Mouse (Mus musculus) cerebellum, postnatal 4 days (tissue): ENCODE data around the gene Ech1.

Experiments
- DNase-seq, 2 experiments: peaks; one replicate each; pipeline ENCODE4 v3.0.0; 2022; ENCODE audit warnings: low spot score in 2 of 2, mixed read lengths in 1 of 2

Gene Ech1

DNA sequence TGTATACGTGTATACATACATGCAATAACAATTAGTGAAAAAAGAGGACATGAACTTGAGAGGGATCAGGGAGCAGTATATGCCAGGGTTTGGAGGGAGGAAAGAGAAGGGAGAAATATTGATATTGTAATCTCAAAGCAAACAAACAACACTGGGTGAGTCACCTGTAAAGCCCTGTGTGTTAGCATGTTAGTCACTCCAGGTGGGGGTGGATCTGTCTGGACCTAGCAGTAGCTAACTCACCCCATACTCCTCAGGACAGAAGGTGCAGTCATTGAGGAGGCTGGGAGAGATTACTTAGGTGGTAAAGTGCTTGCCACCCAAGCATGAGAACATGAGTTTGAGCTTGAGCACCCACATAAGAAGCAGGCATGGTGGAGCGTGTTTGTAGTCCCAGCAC, 34.9 kb downstream of the Ech1 start:
- no peak for DNase-seq

DNA sequence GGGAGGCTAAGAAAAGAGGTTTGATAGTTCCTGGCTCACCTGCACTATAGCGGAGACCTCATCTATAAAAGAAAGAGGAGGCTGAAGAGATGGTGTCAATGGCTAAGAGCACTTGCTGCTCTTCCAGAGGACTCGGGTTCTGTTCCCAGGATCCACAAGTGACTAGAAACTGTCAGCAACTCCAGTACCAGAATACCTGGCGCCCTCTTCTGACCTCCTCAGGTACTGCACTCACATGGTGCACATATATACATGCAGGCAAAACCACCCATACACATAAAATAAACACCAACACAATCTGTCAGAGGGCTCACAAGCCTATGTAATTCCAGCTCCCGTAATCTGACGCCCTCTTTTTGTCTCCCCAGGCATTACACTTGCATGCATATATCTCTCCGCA, 35.9 kb downstream of the Ech1 start:
- no peak for DNase-seq

DNA sequence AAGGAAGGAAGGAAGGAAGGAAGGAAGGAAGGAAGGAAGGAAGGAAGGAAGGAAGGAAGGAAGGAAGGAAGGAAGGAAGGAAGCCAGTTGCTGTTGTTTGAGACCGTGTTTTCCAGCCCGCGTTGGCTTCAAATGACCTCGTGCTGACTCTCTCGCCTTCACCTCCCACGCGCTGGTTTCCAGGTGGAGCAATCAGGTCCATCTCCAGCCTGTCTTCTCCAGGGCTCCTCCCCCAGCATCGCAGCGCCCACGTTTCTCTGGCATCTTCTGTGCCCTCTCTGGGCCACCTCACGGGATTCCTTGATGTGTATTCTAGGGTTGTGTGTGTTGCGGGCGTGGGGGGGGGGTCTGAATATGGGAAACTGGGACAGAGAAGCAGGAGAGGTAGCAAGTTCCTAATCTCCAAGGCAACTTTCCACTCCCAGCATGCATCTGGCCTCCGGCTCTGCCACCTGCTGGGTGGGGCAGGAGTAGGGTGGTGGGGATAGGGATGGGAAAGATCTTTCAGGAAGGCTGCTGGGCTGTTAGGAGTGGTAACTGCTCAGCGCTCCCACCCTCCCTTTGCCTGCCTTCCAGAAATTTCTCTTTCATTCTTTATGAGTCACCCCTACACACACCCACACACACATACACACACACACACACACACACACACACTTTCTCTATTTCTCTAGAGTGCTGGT, 37.9 kb downstream of the Ech1 start:
- DNase-seq, result no peak

DNA sequence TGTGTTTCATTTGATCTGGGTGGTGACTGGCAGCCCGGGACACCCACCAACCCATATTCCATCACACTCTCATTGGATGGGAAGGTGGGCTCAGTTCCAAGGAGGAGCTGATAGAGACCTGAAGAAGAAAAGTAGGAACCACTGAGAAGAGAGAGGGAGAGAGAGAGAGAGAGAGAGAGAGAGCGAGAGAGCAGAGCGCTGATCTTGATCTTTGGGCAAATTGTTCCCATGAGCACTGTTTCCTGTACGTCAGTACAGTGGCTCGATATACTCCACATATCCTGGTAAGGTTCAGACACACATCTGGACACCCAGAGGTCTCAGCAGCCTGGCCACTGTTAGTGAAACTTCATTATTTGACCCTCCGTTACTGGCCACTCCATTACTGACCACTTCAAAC, 38.5 kb downstream of the Ech1 start, which contains the start of gene Lgals7:
TSS of gene Lgals7 (plus strand) at position 314 of the 400 bp plus-strand sequence.
- DNase-seq, result no peak

DNA sequence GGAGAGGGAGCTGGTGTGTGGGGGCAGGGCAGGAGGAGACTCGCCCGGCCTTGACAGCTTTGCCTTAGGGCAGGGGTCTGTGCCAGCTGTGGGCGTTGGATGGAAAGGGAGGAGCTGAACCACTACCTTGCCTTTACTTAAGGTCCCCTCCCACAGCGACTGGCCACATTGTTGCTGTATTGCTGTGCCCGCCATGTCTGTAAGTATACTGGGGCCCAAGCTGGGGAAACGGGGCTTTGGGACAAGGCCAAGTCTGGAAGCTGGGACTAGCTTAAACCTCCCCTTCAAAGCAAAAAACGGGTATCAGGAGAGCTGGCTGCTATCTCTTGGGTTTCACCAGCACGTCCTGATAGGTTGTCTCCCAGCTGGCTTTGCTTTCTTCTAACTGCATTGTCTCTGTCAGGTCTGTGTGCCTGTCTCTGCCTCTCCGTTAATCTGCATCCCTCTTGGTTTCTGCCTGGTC, 39.3 kb downstream of the Ech1 start:
- no peak for DNase-seq

DNA sequence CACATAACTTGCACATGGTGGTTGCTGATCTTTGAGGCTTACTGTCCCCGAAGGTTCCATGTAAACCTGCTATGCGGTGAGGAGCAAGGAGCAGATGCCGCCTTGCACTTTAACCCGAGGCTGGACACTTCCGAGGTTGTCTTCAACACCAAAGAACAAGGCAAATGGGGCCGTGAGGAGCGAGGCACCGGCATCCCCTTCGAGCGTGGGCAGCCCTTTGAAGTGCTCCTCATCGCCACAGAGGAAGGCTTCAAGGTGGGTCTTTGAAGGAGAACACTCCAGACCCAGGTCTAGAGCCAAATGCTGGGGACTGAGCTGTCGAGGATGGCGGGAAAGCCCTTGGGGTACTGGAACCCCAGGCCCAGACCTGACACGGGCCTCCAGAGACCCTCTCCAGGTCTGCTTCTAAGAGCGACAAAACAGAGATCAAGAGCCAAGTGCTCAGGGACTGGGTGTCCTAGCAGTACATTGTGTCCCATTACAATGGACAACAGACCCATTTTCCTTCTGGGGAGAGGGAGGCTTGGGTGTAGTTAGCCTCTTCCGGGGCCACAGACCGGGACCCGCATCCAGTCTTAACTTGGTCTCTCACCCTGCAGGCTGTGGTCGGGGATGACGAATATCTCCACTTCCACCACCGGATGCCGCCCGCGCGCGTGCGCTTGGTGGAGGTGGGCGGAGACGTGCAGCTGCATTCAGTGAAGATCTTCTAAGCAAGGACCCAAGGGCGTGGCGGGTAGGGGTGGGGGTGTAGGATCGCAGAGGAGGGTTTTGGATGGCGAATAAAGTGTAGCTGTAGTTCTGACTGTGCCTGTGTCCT, 40.7 kb downstream of the Ech1 start:
- DNase-seq, result peak in 1 of 2 experiments; percentile 45

DNA sequence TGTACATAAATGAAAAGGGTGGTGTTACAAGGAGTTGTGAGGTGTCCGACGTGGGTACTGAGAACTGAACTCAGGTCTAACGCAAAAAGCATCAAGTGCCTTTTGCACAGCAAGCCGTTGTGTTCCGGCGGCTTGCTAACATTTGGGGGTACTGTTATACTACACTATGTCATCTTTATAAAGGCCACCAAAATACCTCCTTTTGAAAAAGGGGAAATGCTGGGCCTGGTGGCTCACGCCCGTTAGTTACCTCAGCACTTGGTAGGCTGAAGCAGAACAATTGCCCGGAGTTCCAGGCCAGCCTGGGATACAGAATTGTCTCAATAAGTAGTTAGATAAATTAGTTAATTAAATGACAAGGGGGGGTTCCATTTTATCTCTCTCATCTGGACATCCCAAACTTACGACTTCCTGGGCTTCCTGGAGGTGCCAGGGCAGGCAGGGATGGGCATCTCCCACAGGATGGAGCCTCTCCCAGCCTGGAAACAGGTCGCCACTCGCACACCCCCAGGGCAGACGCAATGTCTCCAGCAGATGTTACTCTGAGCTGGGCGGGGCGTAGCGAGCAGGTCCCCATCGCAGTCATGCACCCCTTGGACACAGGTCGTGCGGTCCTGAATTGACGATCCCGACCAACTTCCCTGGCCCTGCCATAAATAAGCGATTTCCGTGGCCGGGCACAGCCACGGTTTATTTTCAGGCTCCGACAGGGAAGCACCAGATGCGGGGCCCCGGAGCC, 41.9 kb downstream of the Ech1 start:
- DNase-seq, result no peak

DNA sequence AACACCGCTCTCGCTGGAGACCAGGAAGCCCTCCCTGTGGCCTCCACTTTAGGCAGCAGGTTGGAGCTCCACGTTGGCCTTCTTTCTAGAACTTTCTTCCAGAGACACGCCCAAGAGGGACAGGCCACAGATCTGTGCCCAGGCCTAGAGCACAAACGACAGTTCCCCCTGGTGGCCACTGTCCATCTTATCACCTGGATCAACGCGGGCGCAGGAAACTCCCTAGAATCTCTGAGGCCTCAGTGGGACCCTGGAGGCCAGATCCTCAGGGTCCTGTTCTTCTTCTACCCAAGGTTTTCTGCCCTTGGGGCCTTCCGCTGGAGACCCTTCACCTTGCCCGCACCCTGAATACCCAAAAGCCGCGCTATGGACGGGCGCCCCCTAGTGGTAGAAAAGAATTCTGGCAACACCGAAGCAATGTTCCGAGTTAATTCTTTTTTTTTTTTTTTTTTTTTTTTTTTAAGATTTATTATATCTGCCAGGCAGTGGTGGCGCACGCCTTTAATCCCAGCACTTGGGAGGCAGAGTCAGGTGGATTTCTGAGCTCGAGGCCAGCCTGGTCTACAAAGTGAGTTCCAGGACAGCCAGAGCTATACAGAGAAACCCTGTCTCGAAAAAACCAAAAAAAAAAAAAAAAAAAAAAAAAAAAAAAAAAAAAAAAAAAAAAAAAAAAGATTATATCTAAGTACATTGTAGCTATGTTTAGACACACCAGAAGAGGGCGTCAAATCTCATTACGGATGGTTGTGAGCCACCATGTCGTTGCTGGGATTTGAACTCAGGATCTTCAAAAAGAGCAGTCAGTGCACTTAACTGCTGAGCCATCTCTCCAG, 42.7 kb downstream of the Ech1 start:
- DNase-seq, result peak in 1 of 2 experiments; percentile 67

DNA sequence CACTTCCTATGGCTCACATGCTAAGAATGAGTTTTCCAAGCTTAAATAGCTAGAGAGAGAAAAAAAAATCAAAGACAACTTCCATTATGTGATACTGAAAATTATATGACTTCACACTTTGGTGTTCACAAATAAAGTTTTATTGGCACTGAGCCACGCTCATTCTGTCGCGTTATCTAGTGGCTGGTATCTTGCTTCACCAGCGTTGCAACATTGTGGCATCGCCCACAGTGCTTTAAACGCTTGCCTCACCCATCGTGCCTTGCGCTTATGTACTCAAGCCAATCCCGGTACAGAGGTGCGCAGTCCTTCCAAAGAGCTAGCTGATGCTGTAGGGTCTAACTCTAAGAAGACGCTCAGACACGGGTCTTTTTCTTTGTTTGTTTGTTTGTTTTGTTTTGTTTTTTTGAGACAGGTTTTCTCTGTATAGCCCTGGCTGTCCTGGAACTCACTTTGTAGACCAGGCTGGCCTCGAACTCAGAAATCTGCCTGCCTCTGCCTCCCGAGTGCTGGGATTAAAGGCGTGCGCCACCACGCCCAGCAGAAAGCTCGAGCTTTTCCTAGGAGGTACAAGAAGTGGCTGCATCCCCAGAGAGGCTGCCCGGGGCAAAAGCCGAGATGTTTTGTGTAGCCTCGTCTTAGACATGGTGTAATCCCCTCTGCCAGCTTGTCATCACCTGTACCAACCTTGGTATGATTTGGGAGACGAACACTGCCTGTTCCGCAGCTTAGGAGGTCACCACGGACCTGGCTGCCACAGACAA, 46.1 kb downstream of the Ech1 start:
- no peak for DNase-seq

DNA sequence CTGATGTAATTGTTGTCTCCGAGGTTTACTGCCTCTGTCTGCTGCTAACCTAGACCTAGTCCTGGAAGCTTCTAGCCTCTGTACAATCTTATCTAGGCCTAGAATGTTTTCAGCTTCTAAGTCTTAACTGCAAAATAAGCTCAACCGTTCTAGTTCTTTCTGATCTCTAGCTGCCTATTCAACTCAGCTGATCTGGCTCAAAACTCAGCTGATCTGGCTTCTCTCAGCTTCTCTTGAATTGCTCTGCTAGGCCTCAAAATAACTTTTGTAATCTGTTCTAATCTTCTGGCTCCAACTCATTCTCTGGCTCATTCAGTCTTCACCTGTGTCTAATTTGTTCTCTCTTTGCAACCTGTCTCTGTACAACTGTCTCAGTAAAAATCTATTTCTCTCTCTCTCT, 49.5 kb downstream of the Ech1 start:
- DNase-seq, result no peak

DNA sequence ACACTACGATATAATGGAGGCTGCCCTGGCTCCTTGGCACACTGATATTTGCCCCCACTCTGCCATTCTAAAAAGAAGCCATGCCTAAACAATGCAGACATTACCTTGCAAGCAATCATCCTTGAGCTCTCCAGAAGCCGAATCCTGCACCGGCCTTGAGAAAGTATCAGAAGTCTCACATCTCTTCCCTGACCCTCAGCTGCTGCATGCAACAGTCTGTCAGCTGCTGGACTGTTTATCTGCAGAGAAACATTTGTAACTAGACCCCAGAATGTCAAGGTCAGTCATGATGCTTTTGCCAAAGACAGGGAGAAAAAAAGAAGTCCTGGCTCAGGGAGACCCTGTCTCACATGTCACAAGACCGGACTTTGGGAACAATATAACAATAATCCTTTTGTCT, 51.1 kb downstream of the Ech1 start:
- DNase-seq, result no peak

DNA sequence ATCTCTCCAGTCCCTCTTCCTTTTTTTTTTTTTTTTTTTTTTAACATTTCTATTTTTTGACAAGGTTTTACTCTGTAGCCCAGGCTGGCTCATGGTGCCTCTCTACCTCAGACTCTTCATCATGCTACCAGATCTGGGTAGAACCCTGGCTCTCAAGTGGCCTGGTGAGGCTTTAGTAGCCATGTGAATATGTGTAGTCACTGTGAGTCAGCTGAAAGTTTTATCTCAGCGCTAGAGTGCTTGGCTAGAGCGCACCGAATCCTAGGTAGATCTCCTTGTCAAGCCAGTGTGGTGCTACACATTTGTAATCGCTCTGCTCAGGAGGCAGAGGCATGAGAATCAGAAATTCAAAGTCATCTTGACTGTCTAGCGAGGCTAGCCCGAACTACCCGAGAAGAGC, 52.1 kb downstream of the Ech1 start:
- no peak for DNase-seq

DNA sequence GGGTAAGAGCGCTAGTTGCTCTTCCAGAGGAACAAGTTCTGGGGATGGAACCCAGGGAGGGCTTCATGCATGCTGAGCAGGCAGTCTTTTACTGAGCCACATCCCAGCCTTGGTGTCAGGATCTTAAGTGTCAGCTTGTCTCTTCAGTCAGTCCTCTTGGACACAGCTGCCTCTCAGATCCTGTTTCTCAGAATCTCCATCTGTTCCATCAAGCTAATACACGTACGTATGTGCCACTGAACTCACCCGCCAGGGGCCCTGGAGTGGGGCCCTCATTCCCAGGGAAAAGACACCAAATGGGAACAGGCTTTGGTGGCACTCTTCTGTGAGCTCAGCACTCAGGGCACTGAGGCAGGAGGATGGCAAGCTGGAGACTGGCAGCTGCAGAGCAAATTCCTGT, 52.8 kb downstream of the Ech1 start:
- DNase-seq, result no peak

DNA sequence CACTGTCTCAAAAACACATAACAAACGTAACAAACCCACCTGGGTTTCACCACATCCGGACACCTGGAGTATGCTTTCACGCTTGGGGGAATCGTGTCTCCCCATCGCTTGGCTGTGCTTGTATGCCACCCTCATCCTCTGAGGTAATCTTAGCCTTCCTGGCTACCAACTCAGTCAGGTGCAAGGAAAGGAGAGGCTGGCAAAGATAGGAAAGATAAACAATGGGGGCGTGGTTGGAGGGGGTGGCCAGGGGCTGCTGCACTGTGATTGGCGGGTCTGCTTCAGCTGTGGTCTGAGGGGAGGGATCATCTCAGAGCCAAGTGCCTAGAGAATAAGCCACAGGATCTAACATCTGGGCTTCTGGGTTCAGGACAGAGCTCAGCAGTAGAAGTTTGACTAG, 54.6 kb downstream of the Ech1 start:
- no peak for DNase-seq

DNA sequence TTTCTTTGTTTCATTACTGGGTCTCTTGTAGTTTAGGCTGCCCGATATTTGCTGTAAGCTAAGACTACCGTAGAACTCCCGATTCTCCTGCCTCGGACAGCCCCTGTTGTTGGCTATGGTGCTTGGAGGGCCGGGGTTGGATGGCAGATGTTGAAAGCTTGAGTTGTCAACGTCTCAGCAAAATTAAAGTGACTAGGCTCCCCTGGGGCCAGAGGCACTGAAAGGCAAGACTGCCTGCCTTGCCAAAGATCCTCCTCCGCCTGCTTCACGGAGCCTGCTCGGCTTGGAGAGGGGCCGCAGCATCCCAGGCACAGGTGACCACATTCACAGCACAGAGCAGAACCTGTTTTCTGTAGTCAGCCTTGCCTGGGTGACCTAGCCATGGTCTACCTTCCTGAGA, 55.5 kb downstream of the Ech1 start:
- DNase-seq, result no peak

DNA sequence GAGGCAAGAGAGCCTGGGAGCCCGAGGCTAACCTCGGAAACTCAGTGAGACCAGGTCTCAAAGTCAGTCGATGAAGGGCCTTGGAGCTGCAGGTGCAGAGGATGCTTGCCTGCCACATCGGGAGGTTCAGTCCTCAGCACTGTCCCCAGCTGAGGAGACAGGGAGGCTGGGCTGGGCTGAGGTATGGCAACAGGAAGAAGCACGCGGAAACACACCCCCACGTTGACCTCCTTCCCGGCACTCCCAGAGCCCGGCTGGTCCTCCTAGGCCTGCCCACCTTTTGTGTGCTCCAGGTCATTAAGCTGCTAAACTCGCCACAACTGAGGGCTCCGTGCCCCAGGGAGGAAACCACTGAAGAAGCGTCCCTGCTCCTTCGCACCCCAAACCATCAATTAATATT, 56.2 kb downstream of the Ech1 start, which contains the start of gene Capn12:
TSS of gene Capn12 (plus strand) at position 224 of the 400 bp plus-strand sequence.
- no peak for DNase-seq
